Mouse (Mus musculus): ENCODE data around the gene Tnnc1.

Tnnc1 gene

GRCm38 (mm10) chr14:31208084-31208483 lies at the start of gene Tnnc1:
TSS of gene Tnnc1 (plus strand) at chr14:31208312.
- DNase-seq (ENCODE audit: low read depth, low spot score) = no peak

GRCm38 (mm10) chr14:31160196-31161150 lies 47.6 kb upstream of the Tnnc1 start:
- no peak for DNase-seq (ENCODE audit: low read depth, low spot score)

GRCm38 (mm10) chr14:31161191-31161590 lies 46.9 kb upstream of the Tnnc1 start:
- DNase-seq (ENCODE audit: low read depth, low spot score) = no peak

GRCm38 (mm10) chr14:31161638-31162037 lies 46.5 kb upstream of the Tnnc1 start:
- DNase-seq (ENCODE audit: low read depth, low spot score) = no peak

- no peak for DNase-seq (ENCODE audit: low read depth, low spot score)
These were observed 44.0 kb upstream of the Tnnc1 start for GRCm38 (mm10) chr14:31164067-31164466.

GRCm38 (mm10) chr14:31165010-31165409 lies 43.1 kb upstream of the Tnnc1 start:
- no peak for DNase-seq (ENCODE audit: low read depth, low spot score)

GRCm38 (mm10) chr14:31165458-31165857 lies 42.7 kb upstream of the Tnnc1 start:
- no peak for DNase-seq (ENCODE audit: low read depth, low spot score)

- no peak for DNase-seq (ENCODE audit: low read depth, low spot score)
These were observed 42.0 kb upstream of the Tnnc1 start for GRCm38 (mm10) chr14:31165991-31166630.

GRCm38 (mm10) chr14:31166827-31167226 lies 41.3 kb upstream of the Tnnc1 start:
- no peak for DNase-seq (ENCODE audit: low read depth, low spot score)

GRCm38 (mm10) chr14:31168425-31168824 lies 39.7 kb upstream of the Tnnc1 start, which contains the start of gene Stab1:
TSS of gene Stab1 (minus strand) at chr14:31168641.
- DNase-seq (ENCODE audit: low read depth, low spot score) = no peak

- no peak for DNase-seq (ENCODE audit: low read depth, low spot score)
These were observed 38.6 kb upstream of the Tnnc1 start for GRCm38 (mm10) chr14:31169508-31169907.

- no peak for DNase-seq (ENCODE audit: low read depth, low spot score)
These were observed 37.1 kb upstream of the Tnnc1 start for GRCm38 (mm10) chr14:31170963-31171362.

- no peak for DNase-seq (ENCODE audit: low read depth, low spot score)
These were observed 36.7 kb upstream of the Tnnc1 start for GRCm38 (mm10) chr14:31171386-31171785.

GRCm38 (mm10) chr14:31171821-31172220 lies 36.3 kb upstream of the Tnnc1 start:
- no peak for DNase-seq (ENCODE audit: low read depth, low spot score)

GRCm38 (mm10) chr14:31172781-31173455 lies 35.2 kb upstream of the Tnnc1 start:
- DNase-seq (ENCODE audit: low read depth, low spot score) = no peak

- no peak for DNase-seq (ENCODE audit: low read depth, low spot score)
These were observed 34.6 kb upstream of the Tnnc1 start for GRCm38 (mm10) chr14:31173537-31173936.

GRCm38 (mm10) chr14:31177287-31177686 lies 30.8 kb upstream of the Tnnc1 start:
- no peak for DNase-seq (ENCODE audit: low read depth, low spot score)

- no peak for DNase-seq (ENCODE audit: low read depth, low spot score)
These were observed 30.4 kb upstream of the Tnnc1 start for GRCm38 (mm10) chr14:31177715-31178114.

GRCm38 (mm10) chr14:31179677-31180365 lies 28.3 kb upstream of the Tnnc1 start:
- no peak for DNase-seq (ENCODE audit: low read depth, low spot score)

GRCm38 (mm10) chr14:31181512-31181911 lies 26.6 kb upstream of the Tnnc1 start:
- DNase-seq (ENCODE audit: low read depth, low spot score) = no peak

GRCm38 (mm10) chr14:31182786-31183290 lies 25.3 kb upstream of the Tnnc1 start:
- DNase-seq (ENCODE audit: low read depth, low spot score) = no peak

All from forelimb bud, embryonic 11.5 days (tissue).